Mouse (Mus musculus): Measurements from ENCODE around the gene Apmap.

DNA sequence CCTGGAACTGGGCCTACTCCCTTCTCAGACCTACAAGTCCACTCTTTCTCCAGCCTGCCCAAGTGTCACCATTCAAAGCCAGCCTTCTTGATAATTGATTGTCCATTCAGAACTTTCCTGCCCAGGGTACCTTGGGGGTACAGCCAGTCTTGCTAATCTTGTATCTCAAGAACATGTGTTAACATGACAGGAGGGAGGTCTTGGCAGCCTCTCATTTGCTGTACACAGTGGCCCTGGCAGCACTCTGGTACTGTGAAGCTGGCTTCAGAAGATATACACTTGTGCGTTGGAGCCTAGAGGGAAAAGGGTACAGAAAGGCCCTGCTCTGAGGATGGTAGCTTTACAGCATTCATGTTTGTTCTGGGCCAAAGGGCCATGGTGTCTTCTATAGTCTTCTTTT, 32.1 kb downstream of the Apmap start:
- TF ChIP-seq CTCF (IDR thresholded peaks at IDR 0.05; ENCODE audit: borderline replicate concordance, insufficient read depth, low read depth, low read length) (no peak), POLR2A (IDR thresholded peaks at IDR 0.05; ENCODE audit: borderline replicate concordance, insufficient read depth, low read length) (no peak)

Measured in cerebellum, adult 2 months (tissue).